Mouse (Mus musculus): ENCODE results near the gene B4galt4.

GRCm38 (mm10) chr16:38757626-38758025 lies 15.6 kb downstream of the B4galt4 start:
- TF ChIP-seq CTCF (IDR thresholded peaks at IDR 0.05; ENCODE audit: low read depth) (no peak), EP300 (optimal IDR thresholded peaks at IDR 0.05) (no peak)

Data from stomach, postnatal 0 days (tissue).